Mouse (Mus musculus): ENCODE results near the gene Gm10638.

Gm10638 gene

GRCm38 (mm10) chr8:86789576-86789975 is 44.1 kb downstream of the Gm10638 start:
- DNase-seq = no peak

GRCm38 (mm10) chr8:86791542-86791941 is 46.0 kb downstream of the Gm10638 start:
- DNase-seq = no peak

GRCm38 (mm10) chr8:86794716-86795115 is 49.2 kb downstream of the Gm10638 start:
- DNase-seq = no peak

Measured in layer of hippocampus, adult 9-11 months (tissue).